Mouse (Mus musculus) spleen, postnatal 14 days (tissue): Measurements from ENCODE around the gene Kcnj6.

Experiments used
- DNase-seq, 2 experiments: peaks; one replicate each; pipeline ENCODE4 v3.0.0; 2021 to 2022; ENCODE audit warnings: low spot score in 2 of 2

Gene Kcnj6

GRCm38 (mm10) chr16:94932702-94933101, 64.8 kb downstream of the Kcnj6 start:
- no peak for DNase-seq

- DNase-seq = no peak
Measured at GRCm38 (mm10) chr16:94931343-94932301, 65.9 kb downstream of the Kcnj6 start.

- no peak for DNase-seq
Measured at GRCm38 (mm10) chr16:94925364-94925763, 72.1 kb downstream of the Kcnj6 start.

- DNase-seq = no peak
Measured at GRCm38 (mm10) chr16:94919177-94919576, 78.3 kb downstream of the Kcnj6 start.

- no peak for DNase-seq
Measured at GRCm38 (mm10) chr16:94906026-94906425, 91.5 kb downstream of the Kcnj6 start.

GRCm38 (mm10) chr16:94898832-94899231, 98.7 kb downstream of the Kcnj6 start:
- no peak for DNase-seq

GRCm38 (mm10) chr16:94892162-94892650, 105.3 kb downstream of the Kcnj6 start:
- no peak for DNase-seq

GRCm38 (mm10) chr16:94890581-94890980, 106.9 kb downstream of the Kcnj6 start:
- DNase-seq = no peak

GRCm38 (mm10) chr16:94890056-94890455, 107.4 kb downstream of the Kcnj6 start:
- no peak for DNase-seq

GRCm38 (mm10) chr16:94888554-94888953, 108.9 kb downstream of the Kcnj6 start:
- no peak for DNase-seq

GRCm38 (mm10) chr16:94886398-94886797, 111.1 kb downstream of the Kcnj6 start:
- DNase-seq = no peak

- no peak for DNase-seq
Measured at GRCm38 (mm10) chr16:94885062-94885461, 112.4 kb downstream of the Kcnj6 start.

- no peak for DNase-seq
Measured at GRCm38 (mm10) chr16:94883909-94884308, 113.6 kb downstream of the Kcnj6 start.

GRCm38 (mm10) chr16:94883196-94883595, 114.3 kb downstream of the Kcnj6 start:
- DNase-seq = no peak

- no peak for DNase-seq
Measured at GRCm38 (mm10) chr16:94882111-94882510, 115.4 kb downstream of the Kcnj6 start.

- DNase-seq = no peak
Measured at GRCm38 (mm10) chr16:94872614-94873272, 124.8 kb downstream of the Kcnj6 start.

- no peak for DNase-seq
Measured at GRCm38 (mm10) chr16:94868354-94868753, 129.1 kb downstream of the Kcnj6 start.

- DNase-seq = no peak
Measured at GRCm38 (mm10) chr16:94866300-94866956, 131.1 kb downstream of the Kcnj6 start.

GRCm38 (mm10) chr16:94865796-94866195, 131.7 kb downstream of the Kcnj6 start:
- no peak for DNase-seq

GRCm38 (mm10) chr16:94865101-94865500, 132.4 kb downstream of the Kcnj6 start:
- DNase-seq = no peak

GRCm38 (mm10) chr16:94863475-94863874, 134.0 kb downstream of the Kcnj6 start:
- DNase-seq = no peak

GRCm38 (mm10) chr16:94855990-94856389, 141.5 kb downstream of the Kcnj6 start:
- DNase-seq = no peak
